Mouse (Mus musculus): ENCODE data around the gene Mrgprd. TPM values are rescaled to one million over a fixed set of nuclear protein-coding genes. Genes with fewer than 3 reads are reported as not detected.
A peak's percentile ranks its signal among the peaks of the same experiment; 100 is the strongest.

The Mrgprd gene
- total RNA-seq (2021), result not detected

- DNase-seq, result no peak
These were observed at the start of gene Mrgprd for GRCm38 (mm10) chr7:145314785-145315411. Gene Mrgprd, plus strand, starts transcription at chr7:145314835.

- DNase-seq, result no peak
These were observed 48.6 kb upstream of the Mrgprd start for GRCm38 (mm10) chr7:145266011-145266410.

- DNase-seq, result no peak
These were observed 45.7 kb upstream of the Mrgprd start for GRCm38 (mm10) chr7:145268890-145269289.

GRCm38 (mm10) chr7:145270955-145271354, 43.7 kb upstream of the Mrgprd start:
- DNase-seq, result no peak

GRCm38 (mm10) chr7:145275488-145275887, 39.1 kb upstream of the Mrgprd start:
- DNase-seq, result no peak

- no peak for DNase-seq
These were observed 33.2 kb upstream of the Mrgprd start for GRCm38 (mm10) chr7:145281396-145281795.

- no peak for DNase-seq
These were observed 31.6 kb upstream of the Mrgprd start for GRCm38 (mm10) chr7:145283041-145283440.

GRCm38 (mm10) chr7:145283487-145284187, 31.0 kb upstream of the Mrgprd start, which contains the start of gene Tpcn2:
Gene Tpcn2, minus strand, starts transcription at chr7:145284011.
- DNase-seq, result peak; percentile 87 to 88

- no peak for DNase-seq
These were observed 30.3 kb upstream of the Mrgprd start for GRCm38 (mm10) chr7:145284293-145284692.

- no peak for DNase-seq
These were observed 29.2 kb upstream of the Mrgprd start for GRCm38 (mm10) chr7:145285476-145285875.

- DNase-seq, result no peak
These were observed 27.2 kb upstream of the Mrgprd start for GRCm38 (mm10) chr7:145287410-145287809.

GRCm38 (mm10) chr7:145289302-145289701, 25.3 kb upstream of the Mrgprd start:
- no peak for DNase-seq

- DNase-seq, result no peak
These were observed 22.8 kb upstream of the Mrgprd start for GRCm38 (mm10) chr7:145291847-145292246.

GRCm38 (mm10) chr7:145292726-145293125, 21.9 kb upstream of the Mrgprd start:
- DNase-seq, result no peak

- DNase-seq, result no peak
These were observed 20.8 kb upstream of the Mrgprd start for GRCm38 (mm10) chr7:145293859-145294258.

GRCm38 (mm10) chr7:145298666-145299490, 15.8 kb upstream of the Mrgprd start:
- DNase-seq, result no peak

- peak in 1 of 2 experiments; percentile 16 for DNase-seq
These were observed 14.9 kb upstream of the Mrgprd start for GRCm38 (mm10) chr7:145299562-145300320.

GRCm38 (mm10) chr7:145300321-145301007, 14.2 kb upstream of the Mrgprd start, which contains the start of gene Mrgprf:
Gene Mrgprf, plus strand, starts transcription at chr7:145300828.
- DNase-seq, result no peak

- no peak for DNase-seq
These were observed 13.7 kb upstream of the Mrgprd start for GRCm38 (mm10) chr7:145301008-145301340.

GRCm38 (mm10) chr7:145301341-145302005, 13.2 kb upstream of the Mrgprd start:
- DNase-seq, result no peak

All from layer of hippocampus, postnatal 36 days (tissue).